Mouse (Mus musculus) heart, adult 9 months (tissue): ENCODE measurements at regions not wholly inside any gene's neighbourhood (a gene's known extent, or its start where the extent isn't known, plus 50 kb on each side); places are given as distances from the start of the nearest gene placed in this dataset.

Experiments used
- DNase-seq, 2 experiments: peaks; one replicate each; pipeline ENCODE4 v3.0.0; 2022; ENCODE audit warnings: low spot score in 2 of 2

- no peak for DNase-seq
Observed at GRCm38 (mm10) chr8:6582732-6583131, 1477.6 kb upstream of the Slc10a2 start.

GRCm38 (mm10) chr8:6577868-6578634 lies 1472.9 kb upstream of the Slc10a2 start:
- no peak for DNase-seq

- no peak for DNase-seq
Observed at GRCm38 (mm10) chr8:6575241-6575640, 1470.1 kb upstream of the Slc10a2 start.

GRCm38 (mm10) chr8:6573492-6573891 lies 1468.3 kb upstream of the Slc10a2 start:
- no peak for DNase-seq

GRCm38 (mm10) chr8:6572066-6572665 lies 1467.0 kb upstream of the Slc10a2 start:
- DNase-seq, result peak; percentile 2 to 17

- no peak for DNase-seq
Observed at GRCm38 (mm10) chr8:6550965-6551364, 1445.8 kb upstream of the Slc10a2 start.

- DNase-seq, result no peak
Observed at GRCm38 (mm10) chr8:6527171-6527570, 1422.0 kb upstream of the Slc10a2 start.

- no peak for DNase-seq
Observed at GRCm38 (mm10) chr8:6515882-6516682, 1410.9 kb upstream of the Slc10a2 start.

GRCm38 (mm10) chr8:6492453-6492852 lies 1387.3 kb upstream of the Slc10a2 start:
- no peak for DNase-seq

GRCm38 (mm10) chr8:6481966-6482365 lies 1376.8 kb upstream of the Slc10a2 start:
- no peak for DNase-seq

- no peak for DNase-seq
Observed at GRCm38 (mm10) chr8:6471089-6471488, 1365.9 kb upstream of the Slc10a2 start.

GRCm38 (mm10) chr8:6456553-6457180 lies 1351.5 kb upstream of the Slc10a2 start:
- DNase-seq, result no peak

GRCm38 (mm10) chr8:6448301-6448700 lies 1343.2 kb upstream of the Slc10a2 start:
- DNase-seq, result no peak

- DNase-seq, result no peak
Observed at GRCm38 (mm10) chr8:6439069-6439468, 1333.9 kb upstream of the Slc10a2 start.
